30 mouse cellular contexts compared by ENCODE assay signal in genomic region chr9:106755776-106756175, GRCm38 (mm10).
"Had no signal": no experiment of that assay in that cellular context is flagged by ENCODE, and none has a peak within 500 bp of the region (broad histone marks: within the 10 kb centered on the region; RNA-seq: fewer than 3 reads in every experiment).

No protein-coding gene starts in this region.

- ATAC-seq: liver, embryonic 12.5 days; lung, postnatal 0 days; midbrain, embryonic 13.5 days; midbrain, embryonic 15.5 days; midbrain, embryonic 16.5 days had no signal

- H3K4me1 ChIP-seq: limb, embryonic 10.5 days; limb, embryonic 12.5 days; limb, embryonic 13.5 days; limb, embryonic 15.5 days; liver, embryonic 12.5 days; liver, embryonic 13.5 days; liver, embryonic 15.5 days; lung, embryonic 15.5 days; midbrain, embryonic 10.5 days; midbrain, embryonic 12.5 days; midbrain, embryonic 13.5 days; midbrain, embryonic 15.5 days; neural tube, embryonic 12.5 days had no signal

- H3K27me3 ChIP-seq: limb, embryonic 12.5 days; limb, embryonic 13.5 days; limb, embryonic 15.5 days; liver, embryonic 12.5 days; liver, embryonic 13.5 days; liver, embryonic 15.5 days; lung, embryonic 15.5 days; megakaryocyte, embryonic 14.5 days; midbrain, embryonic 12.5 days; midbrain, embryonic 13.5 days; midbrain, embryonic 15.5 days; neural tube, embryonic 12.5 days had no signal

- H3K9me3 ChIP-seq: limb, embryonic 10.5 days; limb, embryonic 12.5 days; limb, embryonic 13.5 days; limb, embryonic 15.5 days; liver, embryonic 12.5 days; liver, embryonic 13.5 days; liver, embryonic 15.5 days; lung, embryonic 15.5 days; megakaryocyte, embryonic 14.5 days; midbrain, embryonic 10.5 days; midbrain, embryonic 12.5 days; midbrain, embryonic 13.5 days; midbrain, embryonic 15.5 days; neural tube, embryonic 12.5 days had no signal

- H3K27ac ChIP-seq: left cerebral cortex, adult 2 months; limb, embryonic 10.5 days; limb, embryonic 12.5 days; limb, embryonic 13.5 days; limb, embryonic 15.5 days; liver, embryonic 12.5 days; liver, embryonic 13.5 days; liver, embryonic 14.5 days; liver, embryonic 15.5 days; lung, embryonic 15.5 days; macrophage; midbrain, embryonic 10.5 days; midbrain, embryonic 12.5 days; midbrain, embryonic 13.5 days; midbrain, embryonic 15.5 days; neural tube, embryonic 12.5 days had no signal

- H3K36me3 ChIP-seq: midbrain, embryonic 15.5 days had no signal

- H3K4me3 ChIP-seq: left cerebral cortex, adult 2 months; limb, embryonic 10.5 days; limb, embryonic 12.5 days; limb, embryonic 13.5 days; limb, embryonic 15.5 days; liver, embryonic 12.5 days; liver, embryonic 13.5 days; liver, embryonic 15.5 days; lung, embryonic 15.5 days; megakaryocyte, embryonic 14.5 days; midbrain, embryonic 10.5 days; midbrain, embryonic 12.5 days; midbrain, embryonic 13.5 days; midbrain, embryonic 15.5 days; myocyte; neural tube, embryonic 12.5 days had no signal

- DNase-seq: left cerebral cortex, postnatal 4 days; liver; liver, embryonic 13.5 days; lung, adult 2 months; lung, embryonic 14.5 days; lung, postnatal 10 days; lung, postnatal 14 days; lung, postnatal 4 days; midbrain, embryonic 14.5 days had no signal

- H3K4me2 ChIP-seq: limb, embryonic 12.5 days; limb, embryonic 13.5 days; limb, embryonic 15.5 days; liver, embryonic 11.5 days; liver, embryonic 12.5 days; liver, embryonic 13.5 days; liver, embryonic 15.5 days; lung, embryonic 14.5 days; lung, embryonic 15.5 days; midbrain, embryonic 11.5 days; midbrain, embryonic 12.5 days; midbrain, embryonic 13.5 days; midbrain, embryonic 15.5 days; neural tube, embryonic 12.5 days had no signal

- H3K9ac ChIP-seq: limb, embryonic 12.5 days; limb, embryonic 13.5 days; limb, embryonic 15.5 days; liver, embryonic 12.5 days; liver, embryonic 13.5 days; liver, embryonic 14.5 days; liver, embryonic 15.5 days; lung, embryonic 14.5 days; lung, embryonic 15.5 days; midbrain, embryonic 12.5 days; midbrain, embryonic 13.5 days; midbrain, embryonic 15.5 days; neural tube, embryonic 12.5 days had no signal
